Comparison of ENCODE assay signal across 23 mouse cellular contexts in the genomic region with DNA sequence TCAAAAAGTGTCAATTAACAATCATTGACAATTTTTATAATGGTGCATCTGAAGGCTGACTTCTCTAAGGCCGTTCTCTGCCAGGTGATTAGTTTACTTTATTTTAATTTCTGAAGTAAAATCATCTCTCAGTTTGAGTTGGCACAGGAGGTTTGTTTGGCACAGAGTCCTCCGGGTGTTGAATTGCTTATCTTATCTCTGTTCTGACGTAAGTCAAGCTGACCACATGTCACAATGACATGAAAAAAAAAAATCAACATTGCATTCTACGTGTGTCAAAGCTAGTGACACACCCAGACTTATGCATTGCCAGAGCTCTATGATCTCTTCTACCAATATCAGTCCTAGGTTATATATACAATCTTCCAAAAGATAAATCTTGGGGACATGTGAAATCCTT.
A peak's percentile ranks its signal among the peaks of the same experiment; 100 is the strongest.
DNase-seq lines count a peak whose midpoint lies in the region; ATAC-seq and TF ChIP-seq lines count a peak whose summit lies in the region.
"Had no signal": no experiment of that assay in that cellular context is flagged by ENCODE, and none has a peak within 500 bp of the region (broad histone marks: within the 10 kb centered on the region; RNA-seq: fewer than 3 reads in every experiment).

No protein-coding gene starts in this region.

- H3K27ac ChIP-seq in liver, adult 2 months (replicated peaks; ENCODE audit: insufficient read depth, low read depth, low read length): no peak overlapping the region
- H3K27ac ChIP-seq: embryonic facial prominence, embryonic 13.5 days; embryonic facial prominence, embryonic 15.5 days; forebrain, embryonic 10.5 days; forebrain, embryonic 12.5 days had no signal

- H3K36me3 ChIP-seq in liver, adult 2 months (ENCODE audit: control insufficient read depth, insufficient read depth, low read length): no peaks in the 10 kb centered on the region
- H3K36me3 ChIP-seq: embryonic facial prominence, embryonic 13.5 days; embryonic facial prominence, embryonic 15.5 days; forebrain, embryonic 10.5 days; forebrain, embryonic 12.5 days had no signal

- no peak for TF ChIP-seq CTCF in liver, adult 2 months (IDR thresholded peaks at IDR 0.05; ENCODE audit: low read depth, low read length)

- H3K4me3 ChIP-seq in liver, adult 2 months (ENCODE audit: insufficient read depth, low read depth, low read length): no peak overlapping the region
- H3K4me3 ChIP-seq: embryonic facial prominence, embryonic 13.5 days; embryonic facial prominence, embryonic 15.5 days; erythroblast, embryonic 14.5 days; forebrain, embryonic 10.5 days; forebrain, embryonic 12.5 days had no signal

- no peak for TF ChIP-seq POLR2A in liver, adult 2 months (IDR thresholded peaks at IDR 0.05; ENCODE audit: extremely low read depth, insufficient read depth, low read length)

- H3K9ac ChIP-seq in liver, adult 2 months (ENCODE audit: low read depth, low read length): no peak overlapping the region
- H3K9ac ChIP-seq: embryonic facial prominence, embryonic 13.5 days; embryonic facial prominence, embryonic 15.5 days; forebrain, embryonic 12.5 days had no signal

- peak; percentile 14 for DNase-seq in adrenal gland, adult 2 months
- no peak for DNase-seq in adrenal gland, postnatal 36 days
- peak; percentile 70 for DNase-seq in liver, adult 2 months (ENCODE audit: extremely low read depth, low read depth, low spot score)
- no peak for DNase-seq in liver
- peak; percentile 18 for DNase-seq in large intestine, adult 2 months (ENCODE audit: low read depth, low spot score)
- no peak for DNase-seq in lung, postnatal 4 days
- no peak for DNase-seq in cerebellum, adult 11-12 months
- DNase-seq: adrenal gland, adult 8-10 months; adrenal gland, postnatal 14 days; cerebellum, adult 11 months; cerebellum, adult 2 months; cerebellum, adult 9-10 months; cerebellum, postnatal 14 days; cerebellum, postnatal 36 days; embryo, embryonic 11 days had no signal

- H3K4me1 ChIP-seq in liver, adult 2 months (ENCODE audit: control insufficient read depth, insufficient read depth, low read length): no peaks in the 10 kb centered on the region
- H3K4me1 ChIP-seq: embryonic facial prominence, embryonic 13.5 days; embryonic facial prominence, embryonic 15.5 days; forebrain, embryonic 10.5 days; forebrain, embryonic 12.5 days had no signal

- H3K79me2 ChIP-seq in liver, adult 2 months (ENCODE audit: control insufficient read depth, insufficient read depth, low read length): no peaks in the 10 kb centered on the region

- WGBS in liver, adult 2 months: 10% methylated on average over 4 of the region's 4 CpGs
- WGBS in large intestine, adult 2 months: 13% methylated on average over 4 of the region's 4 CpGs

- peak; percentile 46 for ATAC-seq in megakaryocyte progenitor cell, adult 5-6 weeks (replicated peaks; ENCODE audit: poor library complexity)
- ATAC-seq: forebrain, embryonic 14.5 days; forebrain, embryonic 16.5 days had no signal

- H3K27me3 ChIP-seq in liver, adult 2 months (ENCODE audit: control insufficient read depth, insufficient read depth, low read length): no peaks in the 10 kb centered on the region
- H3K27me3 ChIP-seq: embryonic facial prominence, embryonic 13.5 days; embryonic facial prominence, embryonic 15.5 days; forebrain, embryonic 12.5 days had no signal

Comparison
In these comparisons a context has a peak if more than half of its experiments do, and no peak if none do; other contexts are left out.
1. DNase-seq: peak in adrenal gland, adult 2 months (single experiment), liver, adult 2 months (single experiment) and large intestine, adult 2 months (single experiment); none in adrenal gland, postnatal 36 days (0 of 2), liver (single experiment), lung, postnatal 4 days (0 of 2) and cerebellum, adult 11-12 months (single experiment).